Mouse (Mus musculus) lung, embryonic 14.5 days (tissue): Measurements from ENCODE around the gene Crybg3. TPM values are rescaled to one million over a fixed set of nuclear protein-coding genes. Genes with fewer than 3 reads are reported as not detected.

Source experiments
- ATAC-seq: fragments of 200-750 bp; cut with Nextera tagmentation; 2 replicates; pipeline ENCODE4 v1.8.0; 2017; ENCODE audit warnings: mild to moderate bottlenecking, moderate TSS enrichment, moderate library complexity; ENCODE audit not compliant: insufficient read depth
- DNase-seq: peaks from one replicate; pipeline ENCODE4 v3.0.0-alpha.2; 2015
- H3K27ac ChIP-seq: fragments of 300-500 bp; sonication (generic); 2 replicates; pipeline ENCODE4 v1.5.1; 2014; ENCODE audit warnings: low read depth, mild to moderate bottlenecking, moderate library complexity
- H3K27me3 ChIP-seq: fragments of 300-500 bp; sonication (generic); 2 replicates; pipeline ENCODE4 v1.6.1; 2014; ENCODE audit warnings: low read length, control low read depth; ENCODE audit not compliant: insufficient read depth
- H3K36me3 ChIP-seq: fragments of 300-500 bp; sonication (generic); 2 replicates; pipeline ENCODE4 v1.6.1; 2014; ENCODE audit warnings: control low read depth; ENCODE audit not compliant: insufficient read depth
- H3K4me1 ChIP-seq: fragments of 300-500 bp; sonication (generic); 2 replicates; pipeline ENCODE4 v1.6.1; 2014; ENCODE audit warnings: antibody characterized with exemption, control low read depth; ENCODE audit not compliant: insufficient read depth
- H3K4me2 ChIP-seq: fragments of 300-500 bp; sonication (generic); 2 replicates; pipeline ENCODE4 v1.6.1; 2014; ENCODE audit warnings: mild to moderate bottlenecking
- H3K4me3 ChIP-seq: fragments of 300-500 bp; sonication (generic); 2 replicates; pipeline ENCODE4 v1.5.1; 2014; ENCODE audit warnings: low read depth, low read length
- H3K9ac ChIP-seq: fragments of 300-500 bp; sonication (generic); 2 replicates; pipeline ENCODE4 v1.6.1; 2014
- H3K9me3 ChIP-seq: fragments of 300-500 bp; sonication (generic); 2 replicates; pipeline ENCODE4 v1.6.1; 2016; ENCODE audit warnings: low read depth, low read length, control low read depth
- CTCF ChIP-seq: IDR thresholded peaks from 2 replicates; pipeline ENCODE4 v1.5.1; 2016; ENCODE audit warnings: antibody characterized with exemption, low read depth
- WGBS: fragments of 180-500 bp; shearing (Covaris S2); extraction: QIAGEN DNeasy Blood & Tissue Kit; methylation state at CpG from one replicate; pipeline ENCODE4 v1.1.7; 2014; 5-methylcytosine and 5-hydroxymethylcytosine counted together
- polyA plus RNA-seq: library from polyadenylated mRNA; unstranded; fragments of >200 nt; fragmentation: Nextera tagmentation; extraction: Ambion mirVana; gene quantifications from 2 replicates; pipeline ENCODE4 v1.2.1, GENCODE M21; 2014

Gene Crybg3
- polyA plus RNA-seq, 1 experiment from 2014 or later, result 9.7 TPM

GRCm38 (mm10) chr16:59615675-59616074 lies 14.9 kb upstream of the Crybg3 start:
- Histone ChIP-seq H3K9me3 (no peaks in the 10 kb centered on the region), H3K27ac (no peak overlapping the region), H3K27me3 (no peaks in the 10 kb centered on the region), H3K9ac (no peak overlapping the region), H3K4me2 (no peak overlapping the region), H3K4me1 (no peaks in the 10 kb centered on the region), H3K4me3 (no peak overlapping the region), H3K36me3 (0 out of 2 replicates have a peak, but pooled peaks cover 4% of the 10 kb centered on the region)
- no peak for TF ChIP-seq CTCF
- DNase-seq, result no peak
- ATAC-seq, result no peak
- 71% methylated on average over 3 of the region's 3 CpGs for WGBS

- H3K9me3 ChIP-seq, result no peaks in the 10 kb centered on the region
- ATAC-seq, result no peak
- no peak overlapping the region for H3K9ac ChIP-seq
- H3K27ac ChIP-seq, result no peak overlapping the region
- H3K4me1 ChIP-seq, result no peaks in the 10 kb centered on the region
- TF ChIP-seq CTCF, result no peak
- WGBS, result 86% methylated on average over 1 of the region's 1 CpGs
- no peaks in the 10 kb centered on the region for H3K27me3 ChIP-seq
- H3K4me3 ChIP-seq, result no peak overlapping the region
- no peak for DNase-seq
- no peak overlapping the region for H3K4me2 ChIP-seq
- H3K36me3 ChIP-seq, result 0 out of 2 replicates have a peak, but pooled peaks cover 4% of the 10 kb centered on the region
These were observed 10.0 kb upstream of the Crybg3 start for GRCm38 (mm10) chr16:59610750-59611149.

- no peak overlapping the region for H3K4me2 ChIP-seq
- ATAC-seq, result no peak
These were observed 3.5 kb upstream of the Crybg3 start for GRCm38 (mm10) chr16:59604078-59604781.

GRCm38 (mm10) chr16:59599411-59600265 lies 1.1 kb downstream of the Crybg3 start:
- H3K4me2 ChIP-seq, result peak overlapping the region; percentile 65
- TF ChIP-seq CTCF, result no peak
- no peak for ATAC-seq
- no peak overlapping the region; the same call in 1 of the 2 replicates for H3K27ac ChIP-seq
- peak overlapping the region; percentile 85 for H3K9ac ChIP-seq
- H3K9me3 ChIP-seq, result no peaks in the 10 kb centered on the region
- H3K27me3 ChIP-seq, result no peaks in the 10 kb centered on the region
- 23% methylated on average over 17 of the region's 17 CpGs for WGBS
- peak; percentile 34 for DNase-seq
- H3K36me3 ChIP-seq, result no peaks in the 10 kb centered on the region
- H3K4me3 ChIP-seq, result peak overlapping the region; percentile 72
- H3K4me1 ChIP-seq, result 0 out of 2 replicates have a peak, but pooled peaks cover 3% of the 10 kb centered on the region

More at GRCm38 (mm10) chr16:59604078-59604781, 3.5 kb upstream of the Crybg3 start:
- H3K9ac ChIP-seq, result no peak overlapping the region
- no peaks in the 10 kb centered on the region for H3K27me3 ChIP-seq
- no peak for DNase-seq
- no peak overlapping the region for H3K4me3 ChIP-seq
- no peaks in the 10 kb centered on the region for H3K4me1 ChIP-seq
- TF ChIP-seq CTCF, result no peak
- H3K9me3 ChIP-seq, result no peaks in the 10 kb centered on the region
- H3K36me3 ChIP-seq, result no peaks in the 10 kb centered on the region
- WGBS, result 60% methylated on average over 15 of the region's 15 CpGs
- no peak overlapping the region for H3K27ac ChIP-seq

GRCm38 (mm10) chr16:59598997-59599396 lies 1.8 kb downstream of the Crybg3 start:
- Histone ChIP-seq H3K9ac (peak overlapping the region; percentile 37), H3K27ac (no peak overlapping the region)

GRCm38 (mm10) chr16:59597256-59597655 lies 3.5 kb downstream of the Crybg3 start:
- H3K4me1 ChIP-seq, result 0 out of 2 replicates have a peak, but pooled peaks cover 3% of the 10 kb centered on the region
- H3K27me3 ChIP-seq, result no peaks in the 10 kb centered on the region
- H3K9me3 ChIP-seq, result no peaks in the 10 kb centered on the region
- H3K27ac ChIP-seq, result no peak overlapping the region
- H3K36me3 ChIP-seq, result no peaks in the 10 kb centered on the region
- no peak overlapping the region for H3K9ac ChIP-seq
- ATAC-seq (no peak), DNase-seq (no peak)
- H3K4me3 ChIP-seq, result no peak overlapping the region
- H3K4me2 ChIP-seq, result no peak overlapping the region
- no peak for TF ChIP-seq CTCF
- WGBS, result 88% methylated on average over 6 of the region's 6 CpGs

More at GRCm38 (mm10) chr16:59598997-59599396, 1.8 kb downstream of the Crybg3 start:
- Histone ChIP-seq H3K4me3 (peak overlapping the region; percentile 72; the same call in 1 of the 2 replicates), H3K4me1 (0 out of 2 replicates have a peak, but pooled peaks cover 3% of the 10 kb centered on the region), H3K36me3 (no peaks in the 10 kb centered on the region), H3K27me3 (no peaks in the 10 kb centered on the region), H3K4me2 (peak overlapping the region; percentile 65), H3K9me3 (no peaks in the 10 kb centered on the region)
- no peak for TF ChIP-seq CTCF
- ATAC-seq (no peak), DNase-seq (no peak)
- WGBS, result 50% methylated on average over 4 of the region's 4 CpGs

- Histone ChIP-seq H3K4me3 (no peak overlapping the region), H3K36me3 (no peaks in the 10 kb centered on the region), H3K4me1 (peaks cover 3% of the 10 kb centered on the region; the same call in 1 of the 2 replicates), H3K4me2 (no peak overlapping the region), H3K9ac (no peak overlapping the region), H3K9me3 (no peaks in the 10 kb centered on the region), H3K27ac (no peak overlapping the region), H3K27me3 (no peaks in the 10 kb centered on the region)
- no peak for TF ChIP-seq CTCF
- ATAC-seq, result no peak
- WGBS, result 64% methylated on average over 3 of the region's 3 CpGs
- no peak for DNase-seq
These were observed 6.1 kb downstream of the Crybg3 start for GRCm38 (mm10) chr16:59594714-59595113.
